Mouse (Mus musculus): Measurements from ENCODE around the gene Ace3. TPM values are rescaled to one million over a fixed set of nuclear protein-coding genes. Genes with fewer than 3 reads are reported as not detected.

Gene Ace3
- polyA plus RNA-seq, 1 experiment = not detected

DNA sequence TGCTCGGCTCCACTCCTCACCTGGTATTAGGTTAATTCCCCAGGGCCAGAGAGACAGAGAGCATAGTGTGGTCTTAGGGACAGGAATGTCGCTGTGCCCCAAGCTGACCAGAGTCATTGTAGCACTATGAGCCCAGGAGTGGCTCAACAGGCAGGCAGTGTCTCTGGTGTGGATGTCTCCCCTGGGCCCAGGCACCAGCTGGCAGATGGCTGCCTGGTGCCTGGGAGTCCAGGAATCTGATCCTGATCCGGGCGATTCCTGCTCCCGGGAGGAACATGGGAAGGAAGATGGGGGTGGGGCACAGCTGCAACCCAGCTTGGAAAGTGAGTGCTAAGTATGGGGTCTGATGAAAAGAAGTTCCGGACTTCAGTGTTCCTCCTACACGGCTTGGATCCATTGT is 18.2 kb downstream of the Ace3 start:
- no peak for DNase-seq
- no peak for TF ChIP-seq POLR2A (IDR thresholded peaks at IDR 0.05; ENCODE audit: control insufficient read depth, extremely low read depth, insufficient read depth, low read length, poor library complexity)
- no peak overlapping the region for H3K27ac ChIP-seq (ENCODE audit: control insufficient read depth, insufficient read depth, low read length)
- H3K36me3 ChIP-seq (ENCODE audit: control insufficient read depth, insufficient read depth, low read length) = no peaks in the 10 kb centered on the region
- no peaks in the 10 kb centered on the region for H3K27me3 ChIP-seq (ENCODE audit: control insufficient read depth, insufficient read depth, low read length)
- no peak overlapping the region for H3K4me3 ChIP-seq (ENCODE audit: control insufficient read depth, insufficient read depth, low read length)
- 0 out of 2 replicates have a peak, but pooled peaks cover 3% of the 10 kb centered on the region for H3K4me1 ChIP-seq (replicated peaks; ENCODE audit: control insufficient read depth, insufficient read depth, low read length)
- WGBS = 63% methylated on average over 7 of the region's 7 CpGs

DNA sequence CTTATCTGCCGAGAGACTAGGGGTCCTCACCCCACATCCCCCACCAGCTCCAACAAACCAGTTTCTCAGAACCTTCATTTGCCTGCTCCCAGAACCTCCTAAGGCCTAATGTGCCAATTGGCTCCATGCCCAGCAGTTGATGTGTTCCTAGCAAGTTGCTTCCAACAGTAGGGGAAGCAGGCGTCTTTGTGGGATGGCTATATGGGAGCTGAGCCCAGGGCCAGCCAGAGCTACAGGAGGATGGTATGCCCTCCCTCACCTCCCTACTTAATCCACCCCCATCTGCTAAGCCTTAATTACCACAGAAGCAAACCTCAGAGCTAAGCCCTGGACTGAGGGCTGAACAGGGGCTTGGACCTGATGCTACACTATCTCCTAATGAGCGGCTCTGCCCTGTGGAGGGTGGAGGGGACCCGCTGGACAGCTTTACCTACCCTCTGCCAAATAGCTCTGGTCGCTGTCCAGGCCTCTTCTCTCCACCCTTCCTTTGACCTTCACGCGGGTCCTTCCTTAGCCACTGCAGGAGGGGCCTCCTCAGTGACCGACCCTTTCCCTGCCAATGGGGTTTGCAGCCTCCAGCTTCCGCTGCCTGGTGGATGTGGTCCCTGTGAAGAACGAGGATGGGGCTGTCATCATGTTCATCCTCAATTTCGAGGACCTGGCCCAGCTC is 19.2 kb downstream of the Ace3 start:
- no peak for DNase-seq
- Histone ChIP-seq H3K27me3 (ENCODE audit: control insufficient read depth, insufficient read depth, low read length) (no peaks in the 10 kb centered on the region), H3K4me1 (replicated peaks; ENCODE audit: control insufficient read depth, insufficient read depth, low read length) (no peaks in the 10 kb centered on the region), H3K4me3 (ENCODE audit: control insufficient read depth, insufficient read depth, low read length) (no peak overlapping the region), H3K27ac (ENCODE audit: control insufficient read depth, insufficient read depth, low read length) (no peak overlapping the region), H3K36me3 (ENCODE audit: control insufficient read depth, insufficient read depth, low read length) (no peaks in the 10 kb centered on the region)
- TF ChIP-seq POLR2A (IDR thresholded peaks at IDR 0.05; ENCODE audit: control insufficient read depth, extremely low read depth, insufficient read depth, low read length, poor library complexity) (no peak), CTCF (IDR thresholded peaks at IDR 0.05; ENCODE audit: borderline replicate concordance, control insufficient read depth, extremely low read depth, insufficient read depth, low read length, poor library complexity) (no peak)
- 77% methylated on average over 11 of the region's 11 CpGs for WGBS

DNA sequence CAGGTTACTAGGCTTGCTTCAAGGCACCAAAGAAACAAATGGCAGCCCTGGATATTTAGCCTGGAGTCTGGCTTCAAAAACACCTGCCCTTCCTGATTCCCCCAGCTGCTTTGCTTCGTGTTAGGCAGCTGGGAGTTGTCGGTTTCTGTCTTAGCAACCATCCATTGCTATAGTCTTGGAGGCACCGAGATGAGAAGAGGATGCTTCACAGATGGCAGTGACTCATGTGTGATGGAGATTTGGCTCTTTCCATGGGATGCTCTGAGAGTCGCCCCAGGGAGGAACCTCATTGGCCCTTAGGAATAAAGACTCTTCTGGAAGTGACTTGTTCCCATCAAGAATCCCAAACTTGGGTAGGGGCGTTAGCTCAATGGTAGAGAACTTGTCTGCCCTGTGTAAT is 22.0 kb downstream of the Ace3 start:
- no peaks in the 10 kb centered on the region for H3K36me3 ChIP-seq (ENCODE audit: control insufficient read depth, insufficient read depth, low read length)
- TF ChIP-seq POLR2A (IDR thresholded peaks at IDR 0.05; ENCODE audit: control insufficient read depth, extremely low read depth, insufficient read depth, low read length, poor library complexity) = no peak
- no peak for TF ChIP-seq CTCF (IDR thresholded peaks at IDR 0.05; ENCODE audit: borderline replicate concordance, control insufficient read depth, extremely low read depth, insufficient read depth, low read length, poor library complexity)
- H3K4me3 ChIP-seq (ENCODE audit: control insufficient read depth, insufficient read depth, low read length) = no peak overlapping the region
- WGBS = 81% methylated on average over 5 of the region's 5 CpGs
- H3K27me3 ChIP-seq (ENCODE audit: control insufficient read depth, insufficient read depth, low read length) = no peaks in the 10 kb centered on the region
- H3K27ac ChIP-seq (ENCODE audit: control insufficient read depth, insufficient read depth, low read length) = no peak overlapping the region
- peaks cover 10% of the 10 kb centered on the region for H3K4me1 ChIP-seq (replicated peaks; ENCODE audit: control insufficient read depth, insufficient read depth, low read length)
- no peak for DNase-seq

DNA sequence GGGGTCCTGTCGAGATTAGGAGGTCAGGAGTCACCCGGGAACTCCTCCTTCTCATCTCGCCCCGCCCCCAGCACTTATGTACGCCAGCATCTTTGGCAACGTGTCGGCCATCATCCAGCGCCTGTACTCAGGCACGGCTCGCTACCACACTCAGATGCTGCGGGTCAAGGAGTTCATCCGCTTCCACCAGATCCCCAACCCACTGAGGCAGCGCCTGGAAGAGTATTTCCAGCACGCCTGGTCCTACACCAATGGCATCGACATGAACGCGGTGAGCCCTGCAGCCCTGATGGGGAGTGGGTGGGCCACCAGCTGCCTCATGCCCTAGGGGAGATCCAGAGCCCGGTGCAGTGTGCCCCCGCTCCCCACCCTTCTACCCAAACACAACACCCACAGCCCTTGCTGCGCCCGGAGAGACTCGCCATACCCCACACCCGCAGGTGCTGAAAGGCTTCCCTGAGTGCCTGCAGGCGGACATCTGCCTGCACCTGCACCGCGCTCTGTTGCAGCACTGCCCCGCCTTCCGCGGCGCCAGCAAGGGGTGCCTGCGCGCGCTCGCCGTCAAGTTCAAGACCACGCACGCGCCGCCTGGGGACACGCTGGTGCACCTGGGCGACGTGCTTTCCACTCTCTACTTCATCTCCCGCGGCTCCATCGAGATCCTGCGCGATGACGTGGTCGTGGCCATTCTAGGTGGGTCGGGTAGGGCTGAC is 25.7 kb downstream of the Ace3 start:
- Histone ChIP-seq H3K27me3 (ENCODE audit: control insufficient read depth, insufficient read depth, low read length) (no peaks in the 10 kb centered on the region), H3K36me3 (ENCODE audit: control insufficient read depth, insufficient read depth, low read length) (no peaks in the 10 kb centered on the region), H3K4me1 (replicated peaks; ENCODE audit: control insufficient read depth, insufficient read depth, low read length) (peaks cover 10% of the 10 kb centered on the region), H3K27ac (ENCODE audit: control insufficient read depth, insufficient read depth, low read length) (no peak overlapping the region), H3K4me3 (ENCODE audit: control insufficient read depth, insufficient read depth, low read length) (peak overlapping the region; percentile 3; the same call in 1 of the 2 replicates)
- peak; percentile 70 for DNase-seq
- no peak for TF ChIP-seq CTCF (IDR thresholded peaks at IDR 0.05; ENCODE audit: borderline replicate concordance, control insufficient read depth, extremely low read depth, insufficient read depth, low read length, poor library complexity)
- no peak for TF ChIP-seq POLR2A (IDR thresholded peaks at IDR 0.05; ENCODE audit: control insufficient read depth, extremely low read depth, insufficient read depth, low read length, poor library complexity)
- WGBS = 2% methylated on average over 50 of the region's 50 CpGs

DNA sequence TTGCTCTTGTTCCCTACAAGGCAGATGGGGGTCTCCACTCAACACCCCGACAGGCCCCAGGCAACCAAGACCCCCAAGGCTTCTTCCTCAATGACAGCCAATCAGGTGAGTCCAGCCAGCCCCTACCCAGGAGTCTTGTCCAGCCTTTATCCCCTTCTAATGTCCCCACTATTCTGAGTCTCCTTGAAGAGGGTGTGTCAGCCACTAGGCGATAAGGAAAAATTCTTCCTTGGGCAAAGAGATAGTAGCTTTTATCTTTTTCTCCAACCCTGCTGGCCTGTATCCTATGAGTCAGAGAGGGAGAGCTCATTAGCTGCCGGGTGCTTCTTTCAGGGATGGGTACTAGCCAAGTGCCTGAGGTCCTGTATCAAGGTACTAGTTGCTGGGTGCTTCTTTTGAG is 31.3 kb downstream of the Ace3 start:
- 94% methylated on average over 3 of the region's 3 CpGs for WGBS
- DNase-seq = no peak
- no peaks in the 10 kb centered on the region for H3K4me1 ChIP-seq (replicated peaks; ENCODE audit: control insufficient read depth, insufficient read depth, low read length)
- H3K27me3 ChIP-seq (ENCODE audit: control insufficient read depth, insufficient read depth, low read length) = no peaks in the 10 kb centered on the region
- no peak overlapping the region for H3K27ac ChIP-seq (ENCODE audit: control insufficient read depth, insufficient read depth, low read length)
- H3K4me3 ChIP-seq (ENCODE audit: control insufficient read depth, insufficient read depth, low read length) = no peak overlapping the region
- TF ChIP-seq CTCF (IDR thresholded peaks at IDR 0.05; ENCODE audit: borderline replicate concordance, control insufficient read depth, extremely low read depth, insufficient read depth, low read length, poor library complexity) (no peak), POLR2A (IDR thresholded peaks at IDR 0.05; ENCODE audit: control insufficient read depth, extremely low read depth, insufficient read depth, low read length, poor library complexity) (no peak)
- H3K36me3 ChIP-seq (ENCODE audit: control insufficient read depth, insufficient read depth, low read length) = peaks cover 9% of the 10 kb centered on the region; the same call in 1 of the 2 replicates

DNA sequence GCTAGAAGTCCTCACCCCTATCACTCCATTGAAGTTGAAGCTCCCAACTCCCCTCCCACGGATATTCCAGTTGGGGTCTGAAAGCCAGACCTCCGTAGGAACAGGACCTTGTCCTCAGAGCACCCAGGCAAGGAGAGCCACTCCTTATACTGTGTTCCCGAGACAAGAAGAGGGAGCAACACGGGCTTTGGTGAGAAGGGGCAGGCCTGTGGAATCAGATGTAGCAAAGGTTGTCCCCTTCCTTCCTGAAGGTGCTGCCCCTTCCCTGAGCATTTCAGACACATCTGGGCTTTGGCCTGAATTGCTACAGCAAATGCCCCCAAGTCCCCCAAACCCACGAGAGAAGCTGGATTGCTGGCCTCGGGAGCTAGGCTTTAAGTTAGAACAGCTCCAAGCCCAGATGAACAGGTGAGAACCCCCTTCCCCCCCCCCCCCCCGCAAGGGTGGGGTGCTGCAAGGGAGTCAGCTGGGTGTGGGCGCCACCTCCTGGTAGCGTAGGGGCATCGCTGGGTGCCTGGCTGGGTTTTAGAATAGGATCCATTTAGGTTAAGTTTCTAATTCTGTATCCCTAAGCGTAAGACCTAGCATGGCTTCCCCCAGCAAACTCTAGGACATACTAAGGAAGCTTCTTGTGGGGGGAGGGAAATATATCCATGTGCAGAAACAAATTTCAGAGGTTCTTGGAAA is 32.1 kb downstream of the Ace3 start:
- TF ChIP-seq CTCF (IDR thresholded peaks at IDR 0.05; ENCODE audit: borderline replicate concordance, control insufficient read depth, extremely low read depth, insufficient read depth, low read length, poor library complexity) (peak; percentile 96), POLR2A (IDR thresholded peaks at IDR 0.05; ENCODE audit: control insufficient read depth, extremely low read depth, insufficient read depth, low read length, poor library complexity) (no peak)
- Histone ChIP-seq H3K27ac (ENCODE audit: control insufficient read depth, insufficient read depth, low read length) (no peak overlapping the region), H3K27me3 (ENCODE audit: control insufficient read depth, insufficient read depth, low read length) (no peaks in the 10 kb centered on the region), H3K36me3 (ENCODE audit: control insufficient read depth, insufficient read depth, low read length) (peaks cover 9% of the 10 kb centered on the region; the same call in 1 of the 2 replicates), H3K4me1 (replicated peaks; ENCODE audit: control insufficient read depth, insufficient read depth, low read length) (no peaks in the 10 kb centered on the region), H3K4me3 (ENCODE audit: control insufficient read depth, insufficient read depth, low read length) (no peak overlapping the region)
- WGBS = 36% methylated on average over 11 of the region's 11 CpGs
- DNase-seq = peak; percentile 80
